Mouse (Mus musculus): ENCODE data around the gene Rgs3. TPM values are rescaled to one million over a fixed set of nuclear protein-coding genes. Genes with fewer than 3 reads are reported as not detected.
"Not testable (repeated sequence)": the region's sequence is repeated elsewhere in the genome, so short reads cannot be mapped to it uniquely, and the experiment has no call there.

Gene Rgs3
- total RNA-seq, 2 experiments from 2014 or later = 20.1 to 32.8 TPM

DNA sequence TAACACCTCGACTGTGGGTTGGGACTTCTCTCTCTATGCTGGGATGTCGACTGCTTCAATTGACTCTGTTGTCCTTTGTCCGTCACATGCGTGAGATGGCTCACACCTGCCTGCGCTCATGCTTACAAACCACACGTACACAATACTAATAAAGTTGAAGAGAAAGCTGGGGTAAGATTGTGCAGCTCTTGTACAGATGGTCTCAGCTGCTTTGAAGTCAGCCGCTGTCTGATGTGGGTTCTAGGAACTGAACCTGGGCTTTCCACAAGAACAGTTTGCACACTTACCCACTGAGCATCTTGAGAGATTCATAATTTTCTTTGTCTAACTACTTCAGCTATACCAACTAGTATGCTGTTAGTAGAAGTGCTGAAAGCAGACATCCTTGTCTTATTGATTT is 7.7 kb upstream of the Rgs3 start:
- DNase-seq = no peak

DNA sequence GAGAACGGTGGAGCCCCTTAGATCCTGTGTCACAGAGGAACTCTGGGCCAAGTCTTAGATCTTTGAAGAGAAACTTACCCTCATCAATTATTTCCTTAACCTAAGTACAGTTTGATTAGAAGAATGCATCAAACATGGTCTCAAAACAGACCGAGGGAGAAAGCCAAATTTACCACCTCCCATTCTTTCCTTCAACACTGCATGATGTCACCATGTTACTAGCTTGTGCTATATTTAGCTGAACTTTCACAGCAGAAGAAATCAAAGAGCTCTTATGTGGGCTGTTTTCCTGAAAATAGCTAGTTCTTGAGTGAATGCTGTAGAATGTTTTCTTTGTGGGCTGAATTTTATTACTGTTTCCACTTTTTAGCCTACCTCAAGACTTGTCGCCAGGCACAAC is 2.2 kb upstream of the Rgs3 start:
- DNase-seq = no peak

GRCm38 (mm10) chr4:62560963-62561629 is 1.4 kb downstream of the Rgs3 start:
- peak; percentile 64 for DNase-seq

GRCm38 (mm10) chr4:62561630-62562001 is 2.0 kb downstream of the Rgs3 start:
- no peak for DNase-seq

DNA sequence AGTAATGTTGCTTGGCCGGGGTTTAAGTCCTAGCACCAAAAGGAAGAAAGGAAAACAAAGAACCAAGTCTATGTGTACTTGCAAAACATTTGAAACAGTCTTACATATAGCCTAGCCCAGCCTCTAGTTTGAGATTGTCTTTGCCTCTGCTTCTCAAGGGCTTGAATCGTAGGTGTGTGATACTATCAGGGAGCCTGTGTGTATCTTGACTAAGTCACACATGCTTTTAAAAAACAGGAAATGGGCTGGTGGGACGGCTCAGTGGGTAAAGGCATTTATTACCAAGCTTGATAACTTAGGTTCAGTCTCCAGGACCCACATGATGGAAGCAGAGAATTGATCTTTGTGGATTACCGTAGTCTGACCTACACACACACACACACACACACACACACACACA is 2.4 kb downstream of the Rgs3 start:
- no peak for DNase-seq

DNA sequence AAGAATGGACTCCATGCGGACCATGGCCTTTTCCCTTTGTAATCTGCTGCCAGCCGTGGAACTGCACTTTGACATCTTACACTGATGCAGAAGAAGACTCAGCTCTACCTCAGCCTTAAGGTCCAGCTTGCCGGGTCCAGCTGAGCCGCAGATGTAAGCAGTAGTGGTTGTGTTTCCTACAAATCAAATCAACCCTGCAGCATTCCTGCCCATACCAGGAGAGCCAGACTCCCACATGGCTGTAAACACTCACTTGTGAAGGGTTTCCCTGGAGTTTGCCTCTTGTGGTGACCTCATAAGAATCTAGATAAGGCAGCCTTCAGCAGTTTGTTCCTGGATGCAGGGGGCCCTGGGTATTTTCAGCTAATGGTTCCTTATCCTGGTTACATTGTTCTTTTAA is 6.9 kb downstream of the Rgs3 start:
- no peak for DNase-seq

DNA sequence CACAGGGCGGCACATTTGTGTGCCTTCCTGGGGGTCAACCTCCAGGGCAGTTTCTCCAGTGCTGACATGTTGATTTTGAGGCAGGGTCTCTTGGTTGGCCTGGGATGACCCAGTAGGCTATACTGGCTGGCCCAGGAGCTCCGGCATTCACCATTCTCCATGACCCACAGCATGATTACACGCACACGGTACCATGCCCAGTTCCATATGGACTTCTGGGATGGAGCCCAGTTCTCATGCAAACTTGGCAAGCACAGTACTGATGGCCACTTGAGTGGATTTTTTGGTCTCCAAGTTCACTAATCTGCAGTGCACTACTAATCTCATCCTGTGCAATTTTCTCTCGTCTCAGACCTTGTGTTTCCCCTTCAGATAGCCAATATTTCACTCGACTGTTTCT is 8.0 kb downstream of the Rgs3 start:
- DNase-seq = no peak

GRCm38 (mm10) chr4:62568359-62568758 is 8.7 kb downstream of the Rgs3 start:
- DNase-seq = no peak

GRCm38 (mm10) chr4:62569603-62570002 is 10.0 kb downstream of the Rgs3 start:
- no peak for DNase-seq

DNA sequence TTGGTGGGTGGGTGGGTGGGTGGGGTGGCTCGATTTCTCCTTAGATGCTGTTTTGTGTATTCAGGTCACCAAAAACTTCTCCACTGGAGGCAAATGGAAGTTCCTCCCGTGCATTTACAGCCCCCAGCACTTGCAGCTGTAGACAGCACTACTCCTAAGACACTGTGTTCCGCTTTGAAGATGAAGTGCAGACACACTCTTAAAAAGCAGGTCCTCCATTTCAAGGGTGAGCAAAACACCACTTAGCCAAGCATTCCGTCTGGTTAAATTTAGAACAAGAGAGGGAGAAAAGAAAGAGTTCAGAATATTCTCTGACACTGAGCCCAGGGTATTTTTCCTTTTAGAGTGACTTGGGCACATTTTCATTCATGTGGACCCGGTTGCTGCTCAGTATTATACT is 10.4 kb downstream of the Rgs3 start:
- DNase-seq = no peak

GRCm38 (mm10) chr4:62582365-62583264 is 23.0 kb downstream of the Rgs3 start:
- peak; percentile 35 for DNase-seq

DNA sequence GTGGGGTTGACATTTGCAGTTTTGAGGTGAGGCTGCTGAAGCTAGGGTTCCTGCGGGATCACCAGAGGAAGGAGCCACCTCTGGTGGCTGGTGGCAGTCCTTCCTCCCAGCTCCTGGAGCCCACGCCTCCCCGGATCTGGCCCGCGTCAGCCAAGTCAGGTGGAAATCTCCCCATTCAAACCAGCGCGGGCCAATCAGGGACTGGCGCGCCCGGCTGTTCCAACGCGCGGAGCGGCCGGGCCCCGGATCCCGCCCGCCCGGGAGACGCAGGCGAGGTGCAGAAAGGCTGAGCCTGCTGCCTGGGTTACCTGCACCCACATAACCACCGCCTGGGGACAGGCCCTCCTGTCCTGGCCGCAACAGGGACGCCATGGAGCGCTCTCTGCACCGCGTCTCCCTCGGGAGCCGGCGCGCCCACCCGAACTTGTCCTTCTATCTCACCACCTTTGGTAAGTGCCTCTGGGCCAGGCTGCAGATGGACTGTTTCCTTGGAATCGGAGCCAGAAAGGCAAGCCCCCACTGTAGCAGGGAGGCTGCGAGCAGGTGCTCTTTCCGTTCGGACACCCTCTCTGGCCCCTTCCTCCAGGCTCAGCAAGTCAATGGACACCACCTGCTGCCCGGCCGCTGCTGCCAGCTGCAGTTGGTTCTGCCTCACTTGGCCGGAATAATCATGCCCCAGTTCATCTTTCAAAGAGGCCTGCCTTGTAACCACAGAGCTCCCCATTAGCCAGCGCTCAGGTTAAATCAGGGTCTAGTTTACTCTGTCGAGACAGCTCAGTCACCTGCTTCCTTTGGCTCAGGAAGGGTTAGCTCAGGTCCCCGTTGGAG is 23.8 kb downstream of the Rgs3 start:
- peak; percentile 47 for DNase-seq

DNA sequence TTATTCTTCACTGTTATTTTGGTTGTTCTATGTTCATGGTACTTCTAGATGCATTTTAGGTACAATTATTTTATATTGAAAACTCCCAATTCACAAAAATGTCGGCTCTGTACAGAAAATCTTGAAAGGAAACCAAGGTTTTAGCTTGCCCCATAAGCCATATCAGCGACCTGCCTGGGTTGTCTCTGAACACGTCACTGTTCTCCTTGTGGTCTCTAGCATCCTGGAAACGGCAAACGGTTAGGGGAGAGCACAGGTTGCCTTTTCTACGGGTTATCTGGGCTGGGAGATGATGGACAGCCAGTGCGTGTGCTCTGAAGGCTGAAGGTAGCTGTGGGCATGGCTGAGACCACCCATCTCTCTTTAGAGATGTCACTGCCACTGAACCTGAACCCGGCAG is 27.4 kb downstream of the Rgs3 start:
- DNase-seq = no peak

DNA sequence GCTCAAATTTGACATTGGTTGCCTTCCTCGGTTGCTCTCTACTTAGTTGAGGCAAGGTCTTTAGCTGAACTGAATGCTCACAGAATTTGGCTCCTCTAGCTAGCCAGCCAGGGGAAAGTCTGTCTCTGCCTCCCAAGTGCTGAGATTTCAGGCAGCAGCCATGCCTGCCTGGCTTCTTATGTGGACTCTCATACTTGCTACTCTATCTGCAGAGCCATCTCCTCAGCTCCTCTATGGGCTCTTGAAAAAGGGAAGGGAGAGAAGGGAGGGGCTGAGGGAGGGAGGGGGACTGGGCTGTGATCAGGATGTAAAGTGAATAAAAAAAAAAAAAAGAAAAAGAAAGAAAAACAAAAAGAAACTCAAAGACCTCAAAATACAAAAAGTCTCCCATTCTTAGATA is 31.2 kb downstream of the Rgs3 start:
- DNase-seq = no peak

- DNase-seq = no peak
Observed at GRCm38 (mm10) chr4:62591326-62591725, 31.7 kb downstream of the Rgs3 start.

DNA sequence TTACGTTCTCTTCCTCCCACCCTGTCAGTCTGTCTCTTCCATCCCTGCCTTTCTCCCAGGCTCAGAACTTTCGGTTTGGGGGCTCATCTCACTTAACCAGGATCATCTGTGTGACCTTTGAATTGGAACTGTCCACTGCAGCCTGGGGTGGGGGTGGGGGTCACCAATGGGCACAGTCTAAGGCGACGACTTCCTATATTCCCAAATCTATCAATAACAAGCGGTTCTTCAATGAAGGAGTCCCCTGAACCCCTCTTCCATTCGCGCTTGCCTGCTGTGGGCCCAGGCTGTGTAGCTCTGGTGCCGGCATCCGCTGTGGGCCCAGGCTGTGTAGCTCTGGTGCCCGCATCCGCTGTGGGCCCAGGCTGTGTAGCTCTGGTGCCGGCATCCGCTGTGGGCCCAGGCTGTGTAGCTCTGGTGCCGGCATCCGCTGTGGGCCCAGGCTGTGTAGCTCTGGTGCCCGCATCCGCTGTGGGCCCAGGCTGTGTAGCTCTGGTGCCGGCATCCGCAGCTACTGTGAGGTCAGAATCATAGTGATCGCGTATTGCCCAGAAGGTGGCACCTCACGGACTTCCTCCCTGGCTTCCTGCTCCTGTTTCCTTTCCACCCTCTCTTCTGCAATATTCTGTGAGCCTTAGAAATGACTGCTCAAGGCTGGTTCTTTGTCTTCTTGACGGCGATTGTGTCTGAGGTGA is 34.0 kb downstream of the Rgs3 start:
- DNase-seq = not testable (repeated sequence)

GRCm38 (mm10) chr4:62594442-62594841 is 34.8 kb downstream of the Rgs3 start:
- no peak for DNase-seq

DNA sequence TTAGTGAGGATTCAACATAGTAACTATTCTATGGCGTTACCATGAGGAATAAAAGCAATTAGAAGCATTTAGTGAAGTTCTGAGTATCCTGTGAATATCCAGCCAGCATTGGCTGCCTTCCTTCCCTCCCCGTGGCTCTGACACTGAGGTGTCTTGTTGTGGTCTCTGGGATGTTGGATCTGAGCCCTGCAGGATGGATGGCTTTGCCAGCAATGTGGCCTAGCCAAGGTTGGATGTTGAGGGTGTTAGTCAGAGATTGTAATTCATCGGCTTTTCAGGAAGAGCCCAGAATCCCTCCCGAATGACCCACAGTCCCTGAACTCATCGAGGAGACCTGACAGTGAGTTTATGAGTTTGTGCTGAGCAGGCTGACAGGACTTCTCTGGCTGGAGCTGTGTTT is 36.4 kb downstream of the Rgs3 start:
- no peak for DNase-seq

DNA sequence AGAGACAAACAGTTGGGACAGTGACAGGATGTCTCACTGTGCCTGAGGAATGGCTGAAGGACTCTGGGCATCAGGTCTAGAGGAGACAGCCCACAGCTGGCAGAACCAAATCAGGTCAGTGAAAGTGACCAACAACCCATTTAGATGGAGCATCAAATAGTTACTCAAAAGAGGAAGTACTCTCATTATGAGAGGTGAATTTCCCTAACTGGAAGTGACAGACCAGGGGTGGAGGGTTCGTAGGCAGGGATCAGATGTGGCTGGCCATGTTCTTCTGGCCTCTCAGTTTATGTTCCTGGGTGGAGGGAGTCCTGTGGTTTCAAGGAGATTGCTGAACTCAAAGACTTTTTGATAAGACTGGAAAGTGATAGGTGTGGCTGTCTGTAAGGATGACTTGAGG is 40.9 kb downstream of the Rgs3 start:
- DNase-seq = no peak

DNA sequence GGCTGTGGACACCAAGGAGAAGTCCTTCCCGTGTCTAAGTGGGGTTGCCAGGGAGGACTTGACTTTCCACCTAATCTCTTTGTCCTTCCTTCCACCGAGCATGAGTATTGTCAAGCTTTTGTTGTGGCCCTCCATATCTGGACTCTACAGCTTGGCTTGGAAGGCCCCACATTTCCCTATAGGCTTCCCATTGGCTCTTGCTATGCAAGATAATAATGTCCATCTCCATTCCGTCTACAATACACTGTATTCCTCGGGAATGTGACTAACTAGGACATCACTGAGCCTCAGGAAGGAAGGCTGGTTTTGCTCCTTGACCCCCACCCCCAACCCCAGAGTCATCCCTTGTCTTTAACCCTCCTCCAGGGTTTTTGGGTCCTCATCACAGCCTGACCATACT is 44.0 kb downstream of the Rgs3 start:
- DNase-seq = no peak

DNA sequence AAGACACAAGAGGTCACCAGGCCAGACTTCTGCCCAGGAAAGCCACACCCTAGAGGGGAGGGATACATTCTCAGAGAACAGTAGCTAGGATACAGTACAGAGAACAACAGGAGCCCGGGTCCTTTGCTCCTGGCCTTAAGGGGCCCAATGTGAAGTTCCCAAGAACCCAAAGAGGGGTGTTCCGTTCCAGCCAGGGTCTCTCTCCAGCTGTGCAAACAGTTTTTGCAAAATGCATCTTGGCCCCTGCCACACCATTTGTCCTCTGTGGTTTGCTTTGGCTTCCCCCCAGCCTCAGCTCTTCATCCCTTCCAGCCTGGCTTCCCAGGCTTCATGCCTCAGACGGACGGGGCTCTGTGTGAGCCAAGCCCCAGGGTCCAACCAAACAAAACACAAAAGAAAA is 44.4 kb downstream of the Rgs3 start:
- no peak for DNase-seq

DNA sequence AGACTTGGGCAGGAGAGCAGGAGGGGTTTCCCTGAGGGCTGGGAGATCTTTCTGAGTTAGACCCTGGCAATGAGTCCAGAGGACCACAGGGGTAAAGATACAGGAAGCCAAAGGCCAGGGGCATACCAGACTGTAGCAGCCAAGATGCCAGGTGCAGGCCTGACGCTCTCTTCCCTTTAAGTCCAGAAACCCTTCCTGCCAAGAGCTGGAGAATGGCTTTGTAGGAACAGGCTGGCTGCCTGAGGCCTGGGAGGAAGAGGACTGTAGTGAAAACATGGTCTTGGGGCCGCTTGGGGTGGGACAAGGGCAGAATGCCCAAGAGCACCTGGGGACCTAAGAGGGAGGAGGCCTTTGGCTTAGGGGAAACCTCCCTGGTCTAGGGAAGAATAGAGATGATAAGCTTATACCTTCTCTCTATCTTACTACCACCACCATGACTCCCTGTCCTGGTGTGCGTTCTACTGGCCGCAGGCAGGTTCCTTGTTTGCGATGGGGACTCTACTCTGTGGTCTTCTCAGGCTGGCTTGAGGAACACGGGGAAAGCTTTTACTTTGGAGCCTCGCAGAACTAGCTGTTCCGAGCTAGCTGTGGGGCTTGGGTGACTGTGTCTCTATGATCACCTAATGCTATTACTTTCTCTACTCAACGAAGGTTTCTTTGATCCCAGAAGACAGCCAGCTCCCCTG is 46.4 kb downstream of the Rgs3 start:
- DNase-seq = no peak

Measured in gastrocnemius, postnatal 10 days (tissue).